Mouse (Mus musculus) olfactory bulb, adult 2 months (tissue): Measurements from ENCODE around the gene Etl4. TPM values are rescaled to one million over a fixed set of nuclear protein-coding genes. Genes with fewer than 3 reads are reported as not detected.

Experiments used
- H3K27ac ChIP-seq: fragments of 200-500 bp; 2 replicates; pipeline ENCODE4 v1.5.1; 2012; ENCODE audit warnings: low read depth, low read length; ENCODE audit not compliant: insufficient read depth
- H3K4me1 ChIP-seq: fragments of 200-500 bp; 2 replicates; pipeline ENCODE4 v1.6.1; 2012; ENCODE audit warnings: low read length; ENCODE audit not compliant: control insufficient read depth, insufficient read depth
- H3K4me3 ChIP-seq: fragments of 200-500 bp; 2 replicates; pipeline ENCODE4 v1.5.1; 2012; ENCODE audit warnings: mild to moderate bottlenecking, low read depth, low read length, moderate library complexity; ENCODE audit not compliant: insufficient read depth
- CTCF ChIP-seq: fragments of 200-500 bp; IDR thresholded peaks from 2 replicates; pipeline ENCODE4 v1.5.1; 2012; ENCODE audit warnings: low read depth, mild to moderate bottlenecking, low read length, moderate library complexity; ENCODE audit not compliant: insufficient read depth
- POLR2A ChIP-seq: fragments of 200-500 bp; IDR thresholded peaks from 2 replicates; pipeline ENCODE4 v1.6.1; 2012; ENCODE audit warnings: mild to moderate bottlenecking, low read depth, low read length, moderate library complexity; ENCODE audit not compliant: insufficient read depth
- WGBS: fragments of 180-500 bp; shearing (Covaris S2); methylation state at CpG from one replicate; pipeline ENCODE4 v1.1.7; 2018; 5-methylcytosine and 5-hydroxymethylcytosine counted together
- polyA plus RNA-seq: library from polyadenylated mRNA; stranded (reverse); fragments of >200 nt; gene quantifications from 2 replicates; pipeline ENCODE4 v1.2.4, GENCODE M21; 2012; ENCODE audit warnings: low replicate concordance; ENCODE audit not compliant: missing spikeins, insufficient read depth, insufficient read length

Etl4 gene
- polyA plus RNA-seq, 1 experiment: not detected

DNA sequence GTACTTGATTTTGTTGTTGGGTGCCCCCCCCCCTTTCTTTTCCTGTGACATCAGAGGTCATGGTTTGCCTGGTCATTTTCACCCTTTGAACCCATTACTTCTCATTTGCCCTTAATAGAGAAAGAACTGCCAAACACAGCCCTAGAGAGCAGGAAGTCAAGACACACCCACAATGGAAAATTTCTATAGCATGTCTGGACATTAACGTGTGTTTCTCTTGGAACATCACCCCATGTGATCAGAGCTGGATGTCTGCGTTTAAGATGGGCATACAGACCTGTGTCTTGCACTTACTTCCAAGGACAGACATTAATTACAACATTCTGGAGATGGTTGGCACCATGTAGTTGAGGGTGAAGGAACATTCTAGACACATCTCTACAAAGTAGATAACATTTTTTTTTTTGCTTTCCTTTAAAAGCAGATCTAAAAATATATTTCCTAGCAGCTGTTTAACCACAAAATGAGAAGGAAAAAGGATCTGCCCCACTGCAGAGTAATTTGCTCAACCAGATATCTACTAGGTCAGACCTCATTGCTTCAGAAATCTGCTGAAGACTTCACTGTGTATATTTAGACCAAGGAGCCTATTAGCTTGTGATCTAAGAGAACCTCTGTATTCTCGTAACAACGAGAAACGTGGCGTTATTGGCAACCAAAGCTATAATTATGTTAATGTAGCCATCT is 818.3 kb downstream of the Etl4 start:
- WGBS: 23% methylated on average over 6 of the region's 6 CpGs
- peaks cover 8% of the 10 kb centered on the region; the same call in 1 of the 2 replicates for H3K4me1 ChIP-seq
- TF ChIP-seq POLR2A: no peak
- no peak for TF ChIP-seq CTCF
- peak overlapping the region; percentile 88 for H3K27ac ChIP-seq
- no peak overlapping the region for H3K4me3 ChIP-seq

DNA sequence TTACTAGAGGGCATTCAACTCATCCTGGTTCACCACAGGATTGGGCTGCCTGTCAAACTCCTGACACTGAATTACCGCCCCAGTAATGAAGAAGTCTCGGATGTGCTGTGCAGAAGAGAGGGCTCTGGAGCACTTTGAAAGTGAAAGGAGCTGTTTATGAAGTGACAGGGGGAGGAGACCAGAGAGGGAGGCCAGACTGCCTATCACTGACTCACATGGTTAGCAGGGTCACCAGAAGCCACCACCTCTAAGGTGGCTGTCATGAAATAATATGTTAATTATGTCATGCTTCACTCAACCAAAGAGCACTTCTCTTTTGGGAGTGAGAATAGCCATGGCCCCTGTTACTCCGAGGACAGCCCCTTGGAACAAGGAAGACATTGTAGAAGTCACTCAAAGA is 825.9 kb downstream of the Etl4 start:
- 60% methylated on average over 3 of the region's 3 CpGs for WGBS
- peaks cover 13% of the 10 kb centered on the region for H3K4me1 ChIP-seq
- H3K4me3 ChIP-seq: no peak overlapping the region
- TF ChIP-seq POLR2A: no peak
- TF ChIP-seq CTCF: no peak
- no peak overlapping the region for H3K27ac ChIP-seq

DNA sequence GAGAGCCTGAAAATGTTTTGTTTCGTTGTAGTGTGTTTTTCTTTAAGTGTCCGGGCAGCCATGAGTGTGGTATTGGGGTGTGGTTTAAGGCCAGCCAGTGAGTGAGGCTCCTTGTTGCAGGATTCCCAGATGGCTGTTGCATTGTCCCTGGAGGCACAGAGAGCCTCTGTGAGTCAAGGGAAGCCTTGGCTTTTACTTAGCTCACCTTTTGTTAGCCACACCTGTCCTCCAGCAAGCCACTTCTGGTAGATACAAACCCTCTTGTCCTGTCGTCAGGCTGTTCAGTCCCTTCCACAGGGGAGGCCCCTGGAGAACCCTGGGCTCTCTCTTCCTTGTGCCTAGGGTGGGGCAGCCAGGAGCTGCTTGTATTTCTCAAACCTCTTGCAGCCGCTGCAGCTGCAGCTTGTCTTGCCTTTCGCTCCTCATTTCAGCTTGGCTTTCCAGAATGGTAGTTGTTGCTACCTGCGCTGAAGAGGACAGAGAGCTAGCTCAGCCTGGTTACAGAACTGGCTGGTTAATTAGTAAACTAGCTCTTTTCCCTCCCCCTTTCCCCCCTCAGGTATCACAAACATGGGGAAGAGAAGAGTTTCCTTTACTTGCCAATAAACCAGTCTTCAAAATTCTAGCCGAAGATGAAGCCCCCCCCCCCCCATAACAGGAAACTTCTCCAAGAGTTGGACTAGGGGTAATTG is 826.9 kb downstream of the Etl4 start:
- Histone ChIP-seq H3K4me3 (no peak overlapping the region), H3K4me1 (peaks cover 10% of the 10 kb centered on the region), H3K27ac (0 out of 2 replicates have a peak overlapping the region, but pooled peaks have one; percentile 20)
- TF ChIP-seq POLR2A: no peak
- no peak for TF ChIP-seq CTCF
- 61% methylated on average over 7 of the region's 7 CpGs for WGBS

DNA sequence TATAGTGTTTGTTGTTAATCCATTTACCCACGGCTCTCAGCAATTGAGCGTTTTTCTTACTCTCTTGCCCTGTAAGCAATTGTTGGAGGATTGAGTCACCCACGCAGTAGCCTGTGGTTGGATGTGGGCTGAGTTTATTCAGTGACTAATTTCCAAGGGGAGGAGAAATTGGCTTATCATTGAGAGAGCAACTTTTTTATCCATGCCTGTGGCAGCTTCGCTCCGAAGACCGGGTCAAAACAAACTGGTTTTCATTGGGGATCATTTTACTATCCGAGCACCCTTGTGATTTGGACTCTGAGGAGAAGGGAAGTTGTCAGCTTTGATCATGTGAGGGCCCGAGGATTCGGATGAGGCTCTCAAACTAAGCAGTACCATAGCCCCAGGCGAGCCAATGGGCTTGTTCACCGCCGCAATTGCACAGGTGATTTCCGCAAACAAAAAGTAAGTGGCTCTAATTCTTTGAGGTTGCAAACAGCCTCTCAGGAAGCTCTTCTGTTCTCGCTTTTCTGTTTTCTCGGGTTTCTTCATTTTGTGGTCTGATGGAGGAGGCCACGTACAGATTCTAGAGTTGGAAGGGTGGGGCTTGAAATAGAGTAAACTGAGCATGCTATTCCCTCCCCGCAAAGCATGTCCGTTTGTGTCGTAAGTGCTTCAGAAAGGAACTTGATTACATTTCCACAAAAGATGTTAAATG is 827.7 kb downstream of the Etl4 start:
- Histone ChIP-seq H3K4me3 (peak overlapping the region; percentile 25; the same call in 1 of the 2 replicates), H3K27ac (no peak overlapping the region)

DNA sequence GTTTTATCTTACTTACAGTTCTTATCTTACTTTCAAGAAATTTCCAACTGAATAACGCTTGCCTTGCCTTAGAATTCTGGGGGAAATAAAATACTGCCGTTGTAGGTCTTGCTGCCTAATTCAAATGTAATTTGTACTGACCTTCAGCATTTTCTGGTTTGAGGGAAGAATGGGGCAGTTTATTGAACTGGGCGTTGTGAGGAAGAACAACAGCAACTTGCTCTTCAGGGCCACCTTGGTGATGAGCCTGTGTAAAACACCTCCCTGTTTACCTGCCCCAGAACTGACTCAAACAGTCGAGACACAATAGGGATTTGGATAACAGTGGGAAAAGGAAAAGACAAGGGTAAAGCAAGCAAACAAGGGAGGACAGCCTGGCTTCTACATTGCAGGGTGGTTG is 828.3 kb downstream of the Etl4 start:
- TF ChIP-seq POLR2A (no peak), CTCF (no peak)
- 61% methylated on average over 4 of the region's 4 CpGs for WGBS
- Histone ChIP-seq H3K4me3 (0 out of 2 replicates have a peak overlapping the region, but pooled peaks have one; percentile 17), H3K27ac (no peak overlapping the region), H3K4me1 (peaks cover 10% of the 10 kb centered on the region)

More for the DNA sequence above, 827.7 kb downstream of the Etl4 start:
- 53% methylated on average over 19 of the region's 19 CpGs for WGBS
- TF ChIP-seq CTCF (no peak), POLR2A (no peak)
- H3K4me1 ChIP-seq: peaks cover 10% of the 10 kb centered on the region

DNA sequence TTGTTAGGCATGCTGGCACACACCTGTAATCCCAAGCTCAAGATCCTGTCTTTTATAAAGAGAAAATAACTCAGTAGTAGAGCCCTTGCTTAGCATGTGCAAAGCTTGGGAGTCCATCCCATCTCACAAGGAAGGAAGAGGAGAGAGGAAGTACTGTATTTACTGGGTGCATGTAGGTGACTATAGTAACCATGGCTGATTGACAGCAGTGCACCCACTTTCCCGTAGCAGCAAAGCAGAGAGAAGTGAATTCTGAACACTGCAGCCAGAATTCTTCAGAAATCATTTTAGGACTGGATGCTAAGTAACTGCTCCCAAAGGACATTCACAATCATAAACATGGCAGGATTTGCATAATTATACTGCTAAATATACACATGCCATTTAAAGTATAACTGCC is 838.1 kb downstream of the Etl4 start:
- 42% methylated on average over 1 of the region's 1 CpGs for WGBS
- no peak overlapping the region for H3K27ac ChIP-seq
- TF ChIP-seq POLR2A (no peak), CTCF (no peak)
- no peaks in the 10 kb centered on the region; the same call in 1 of the 2 replicates for H3K4me1 ChIP-seq
- no peak overlapping the region for H3K4me3 ChIP-seq

DNA sequence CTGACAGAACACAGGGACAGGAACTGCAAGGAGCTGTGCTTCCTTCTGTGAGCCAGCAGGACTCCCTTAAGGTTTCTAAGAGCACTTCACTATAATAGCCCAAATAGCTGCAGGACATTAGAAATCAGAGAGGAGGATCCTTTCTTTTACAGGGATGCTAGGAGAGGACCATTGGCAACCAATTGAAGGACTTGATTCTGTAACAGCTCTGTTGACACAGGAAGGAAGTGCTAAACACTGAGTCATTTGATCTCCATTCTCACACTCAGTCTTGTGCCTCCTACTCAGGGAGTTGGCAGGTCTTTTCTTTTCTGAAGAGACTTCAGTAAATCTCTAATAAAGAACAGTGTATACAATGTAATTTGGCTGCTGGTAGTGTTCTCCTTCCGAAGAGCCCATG is 838.9 kb downstream of the Etl4 start:
- WGBS: 33% methylated on average over 1 of the region's 1 CpGs
- H3K4me3 ChIP-seq: no peak overlapping the region
- no peaks in the 10 kb centered on the region; the same call in 1 of the 2 replicates for H3K4me1 ChIP-seq
- TF ChIP-seq POLR2A (no peak), CTCF (no peak)
- H3K27ac ChIP-seq: no peak overlapping the region

DNA sequence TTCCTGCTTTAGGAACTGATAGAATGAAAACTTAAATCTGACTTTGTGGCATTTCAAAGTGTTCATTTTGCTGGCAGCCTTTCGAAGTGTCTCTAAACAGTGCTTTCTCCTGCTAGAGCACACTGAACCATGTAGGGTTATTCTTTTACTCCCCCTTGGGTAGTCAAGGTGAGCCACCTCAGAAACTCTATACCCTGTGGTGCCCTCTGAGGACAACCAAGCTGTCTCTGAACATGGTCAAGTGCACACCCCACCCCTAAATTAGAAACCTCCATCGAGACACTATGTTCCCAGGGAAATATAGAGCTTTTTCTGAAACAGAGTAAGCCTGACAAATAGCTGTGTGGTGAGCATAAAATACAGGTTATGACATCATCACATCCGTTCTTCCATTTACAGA is 840.1 kb downstream of the Etl4 start:
- Histone ChIP-seq H3K27ac (no peak overlapping the region), H3K4me1 (no peaks in the 10 kb centered on the region), H3K4me3 (no peak overlapping the region)
- WGBS: 82% methylated on average over 3 of the region's 3 CpGs
- TF ChIP-seq POLR2A (no peak), CTCF (no peak)

DNA sequence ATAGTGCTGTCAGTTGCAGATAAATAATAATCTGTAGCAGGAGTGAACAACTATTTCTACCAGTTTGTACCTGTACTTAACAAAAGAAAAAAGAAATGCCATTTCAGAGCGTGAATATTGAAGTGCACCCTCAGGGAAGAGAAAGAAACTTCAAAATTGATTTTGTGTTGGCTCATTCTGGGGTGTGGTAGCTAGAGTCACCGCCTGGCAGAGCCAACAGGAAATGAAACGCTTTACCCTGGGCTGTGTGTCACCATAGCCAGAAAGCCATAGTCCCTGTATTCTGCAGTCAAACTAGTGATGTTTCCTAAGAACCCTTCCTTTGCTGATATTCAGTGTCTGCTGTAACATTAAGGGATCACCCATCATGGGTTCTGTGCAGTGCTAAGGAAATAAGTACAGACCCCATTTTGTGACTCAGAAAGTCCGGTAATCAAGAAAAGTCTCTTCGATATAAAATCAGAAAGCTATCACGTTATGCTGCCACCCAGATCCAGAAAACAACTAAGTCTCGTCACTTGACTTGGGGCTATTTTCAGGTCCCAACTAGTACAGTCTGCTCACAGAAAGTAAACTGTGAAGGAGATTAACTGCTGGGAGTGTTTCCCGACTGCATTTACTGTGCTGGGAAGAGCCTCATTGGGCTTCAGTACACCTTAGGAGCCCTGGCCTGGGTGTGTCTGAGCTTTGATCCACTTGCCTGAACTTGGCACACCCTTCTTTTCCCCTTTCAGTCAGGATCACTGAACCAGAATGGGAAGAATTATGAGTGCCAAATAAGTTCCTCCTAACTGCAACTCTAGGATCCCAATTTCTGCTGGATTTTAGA is 843.9 kb downstream of the Etl4 start:
- WGBS: 85% methylated on average over 8 of the region's 8 CpGs

More for the DNA sequence above, 843.9 kb downstream of the Etl4 start:
- no peak overlapping the region for H3K27ac ChIP-seq
- no peaks in the 10 kb centered on the region for H3K4me1 ChIP-seq
- H3K4me3 ChIP-seq: no peak overlapping the region
- TF ChIP-seq CTCF (no peak), POLR2A (no peak)
